Mouse (Mus musculus) embryonic fibroblast, embryonic 13.5 days (primary cell): ENCODE results near the gene Lima1. TPM values are rescaled to one million over a fixed set of nuclear protein-coding genes. Genes with fewer than 3 reads are reported as not detected.

Experiments
- H3K27ac ChIP-seq: 2 replicates; pipeline ENCODE4 v1.5.1; 2012; ENCODE audit warnings: low read length, control low read depth, inconsistent platforms; ENCODE audit not compliant: insufficient read depth
- H3K4me1 ChIP-seq: 2 replicates; pipeline ENCODE4 v1.6.1; 2011; ENCODE audit warnings: low read length; ENCODE audit not compliant: control insufficient read depth, insufficient read depth
- H3K4me3 ChIP-seq: 2 replicates; pipeline ENCODE4 v1.5.1; 2011; ENCODE audit warnings: mild to moderate bottlenecking, control low read depth, low read length; ENCODE audit not compliant: insufficient read depth
- CTCF ChIP-seq: IDR thresholded peaks from 2 replicates; pipeline ENCODE4 v1.5.1; 2011; ENCODE audit warnings: mild to moderate bottlenecking, control low read depth, low read length, moderate library complexity, borderline replicate concordance; ENCODE audit not compliant: insufficient read depth
- POLR2A ChIP-seq: IDR thresholded peaks from 2 replicates; pipeline ENCODE4 v1.6.1; 2011; ENCODE audit warnings: low read depth, mild to moderate bottlenecking, control low read depth, low read length, moderate library complexity
- polyA plus RNA-seq: library from polyadenylated mRNA; stranded (reverse); fragments of >200 nt; gene quantifications from 2 replicates; pipeline ENCODE4 v1.2.4, GENCODE M21; 2011; ENCODE audit warnings: low read depth; ENCODE audit not compliant: missing spikeins, insufficient read length

Lima1 gene
- polyA plus RNA-seq, 1 experiment = 172 TPM

GRCm38 (mm10) chr15:99807776-99808735 lies 67.2 kb downstream of the Lima1 start:
- Histone ChIP-seq H3K27ac (peak overlapping the region; percentile 21), H3K4me1 (peaks cover 15% of the 10 kb centered on the region), H3K4me3 (no peak overlapping the region)
- TF ChIP-seq POLR2A = no peak
- no peak for TF ChIP-seq CTCF

DNA sequence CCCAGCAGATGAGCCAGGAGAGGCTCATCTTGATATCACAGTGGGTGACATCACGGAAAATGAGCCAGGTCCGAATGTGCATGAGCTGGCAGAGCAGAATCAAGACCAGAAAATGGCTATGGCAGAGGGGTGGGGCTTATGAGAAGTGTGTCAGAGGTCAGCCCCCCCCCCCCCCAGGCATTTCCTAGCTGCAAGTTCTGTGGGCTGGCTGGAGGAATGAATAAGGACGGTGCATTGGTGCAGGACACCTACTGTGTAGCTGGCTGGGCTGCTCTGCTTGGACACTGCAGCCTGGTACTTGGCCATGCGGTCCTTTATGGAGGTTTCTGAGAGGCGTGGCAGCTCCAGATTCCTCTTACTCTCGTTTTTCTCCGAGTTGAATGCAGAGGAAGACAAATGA lies 69.1 kb downstream of the Lima1 start:
- Histone ChIP-seq H3K4me1 (peaks cover 23% of the 10 kb centered on the region), H3K4me3 (no peak overlapping the region), H3K27ac (peak overlapping the region; percentile 11; the same call in 1 of the 2 replicates)
- TF ChIP-seq CTCF = no peak
- no peak for TF ChIP-seq POLR2A

DNA sequence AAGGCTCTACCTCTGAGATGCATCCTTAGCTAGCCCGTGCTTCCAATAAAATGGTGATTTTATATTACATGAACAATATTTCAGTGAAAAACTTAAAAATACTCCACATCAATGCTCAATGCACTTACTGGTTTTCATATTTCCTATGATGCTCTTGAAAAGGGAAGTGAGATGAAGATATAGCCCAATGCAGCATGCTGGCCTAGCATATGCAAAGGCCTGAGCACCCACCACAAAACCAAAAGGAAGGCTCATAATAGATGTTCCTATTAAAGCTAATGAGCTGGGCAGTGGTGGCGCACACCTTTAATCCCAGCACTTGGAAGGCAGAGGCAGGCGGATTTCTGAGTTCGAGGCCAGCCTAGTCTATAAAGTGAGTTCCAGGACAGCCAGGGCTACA lies 69.6 kb downstream of the Lima1 start:
- no peak overlapping the region for H3K27ac ChIP-seq
- no peak overlapping the region for H3K4me3 ChIP-seq
- no peak for TF ChIP-seq CTCF
- no peak for TF ChIP-seq POLR2A
- peaks cover 24% of the 10 kb centered on the region for H3K4me1 ChIP-seq

- peak; percentile 58 for TF ChIP-seq POLR2A
- no peak for TF ChIP-seq CTCF
- peak overlapping the region; percentile 92 for H3K27ac ChIP-seq
- peaks cover 30% of the 10 kb centered on the region for H3K4me1 ChIP-seq
- no peak overlapping the region for H3K4me3 ChIP-seq
Observed at GRCm38 (mm10) chr15:99803186-99803644, 72.0 kb downstream of the Lima1 start.

GRCm38 (mm10) chr15:99801885-99802572 lies 73.2 kb downstream of the Lima1 start:
- TF ChIP-seq POLR2A (no peak), CTCF (no peak)
- Histone ChIP-seq H3K4me3 (no peak overlapping the region), H3K27ac (peak overlapping the region; percentile 92), H3K4me1 (peaks cover 31% of the 10 kb centered on the region)

- TF ChIP-seq CTCF = no peak
- no peak for TF ChIP-seq POLR2A
Observed at GRCm38 (mm10) chr15:99799706-99800105, 75.5 kb downstream of the Lima1 start.

DNA sequence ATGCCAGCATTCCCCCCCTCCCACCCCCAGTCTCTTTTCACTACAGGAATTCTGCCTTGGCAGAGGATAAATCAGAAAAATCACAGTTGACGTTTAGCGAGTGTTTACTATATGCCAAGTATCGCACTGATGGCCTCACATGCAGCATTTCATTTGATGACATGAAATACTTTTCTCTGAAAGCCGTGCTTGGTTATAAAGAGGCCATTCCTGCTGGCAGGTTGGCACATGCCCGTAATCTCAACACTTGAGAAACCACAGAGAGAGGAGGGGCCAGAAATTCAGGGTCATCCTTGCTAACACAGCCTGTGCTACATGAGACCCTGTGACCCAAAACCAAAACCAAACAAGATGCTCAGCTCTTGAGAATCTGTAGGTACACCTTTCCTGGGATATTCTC lies 77.4 kb downstream of the Lima1 start:
- Histone ChIP-seq H3K4me3 (no peak overlapping the region), H3K4me1 (peaks cover 22% of the 10 kb centered on the region), H3K27ac (peak overlapping the region; percentile 89; the same call in 1 of the 2 replicates)
- TF ChIP-seq CTCF (no peak), POLR2A (no peak)

More at GRCm38 (mm10) chr15:99799706-99800105, 75.5 kb downstream of the Lima1 start:
- peak overlapping the region; percentile 89 for H3K27ac ChIP-seq
- no peak overlapping the region for H3K4me3 ChIP-seq
- H3K4me1 ChIP-seq = peaks cover 31% of the 10 kb centered on the region

DNA sequence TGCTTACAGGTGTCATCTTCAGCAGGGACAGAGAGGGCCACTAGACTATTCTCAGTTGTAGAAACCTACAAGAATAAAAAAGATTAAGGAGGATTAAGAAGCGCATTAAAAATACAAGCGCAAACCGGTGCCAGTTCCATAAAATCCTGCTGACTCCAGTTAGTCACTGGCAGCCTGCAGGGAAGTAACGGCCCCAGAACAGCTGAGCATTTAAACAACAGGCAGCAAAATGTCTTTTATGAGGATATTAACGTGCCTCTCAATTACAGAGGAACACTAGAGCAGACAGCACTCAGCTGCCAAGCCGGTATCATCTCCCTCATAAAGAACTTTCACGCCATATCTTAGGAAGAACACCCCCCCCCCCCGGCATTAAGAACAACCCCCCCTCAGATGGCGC lies 78.5 kb downstream of the Lima1 start:
- no peak for TF ChIP-seq CTCF
- TF ChIP-seq POLR2A = no peak
- Histone ChIP-seq H3K4me3 (no peak overlapping the region), H3K27ac (no peak overlapping the region), H3K4me1 (peaks cover 15% of the 10 kb centered on the region)

GRCm38 (mm10) chr15:99796066-99796465 lies 79.2 kb downstream of the Lima1 start:
- no peak overlapping the region for H3K27ac ChIP-seq
- TF ChIP-seq POLR2A = no peak
- TF ChIP-seq CTCF = no peak
- H3K4me1 ChIP-seq = peaks cover 13% of the 10 kb centered on the region
- no peak overlapping the region for H3K4me3 ChIP-seq

DNA sequence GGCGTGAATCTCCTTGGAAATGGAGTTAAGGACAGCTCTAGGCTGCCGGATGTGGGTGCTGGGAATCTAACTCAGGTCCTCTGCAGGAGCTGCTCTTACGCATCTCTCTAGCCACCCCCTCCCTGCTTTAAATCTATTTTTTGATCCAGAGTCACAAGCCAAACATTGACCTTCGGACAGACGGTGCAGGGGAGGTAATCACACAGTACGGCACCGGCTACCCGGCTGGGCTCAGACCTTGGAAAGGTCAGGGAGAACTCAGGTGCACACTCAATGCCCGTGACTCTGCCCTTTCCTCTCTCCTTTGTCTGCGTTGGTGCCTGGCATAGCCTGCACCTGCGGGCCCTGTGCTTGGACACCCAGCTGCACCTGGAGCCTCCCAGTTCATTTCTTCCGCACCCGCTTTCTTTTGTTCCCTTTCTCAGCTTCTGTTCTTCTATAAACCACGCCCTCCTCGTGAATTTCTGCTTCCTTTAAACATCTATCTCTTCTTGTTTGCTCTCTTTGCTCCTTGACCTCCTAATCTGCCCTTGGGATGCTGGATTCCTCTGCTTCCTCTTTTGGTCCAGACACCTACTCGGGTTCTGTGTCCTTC lies 82.9 kb downstream of the Lima1 start:
- TF ChIP-seq POLR2A = no peak
- no peak for TF ChIP-seq CTCF
- H3K4me1 ChIP-seq = no peaks in the 10 kb centered on the region

More for the DNA sequence above, 82.9 kb downstream of the Lima1 start:
- Histone ChIP-seq H3K4me3 (no peak overlapping the region), H3K27ac (no peak overlapping the region)
